Mouse (Mus musculus) thymus, adult 2 months (tissue): ENCODE measurements around the gene Spon1.

Source experiments
- CTCF ChIP-seq: fragments of 200-500 bp; IDR thresholded peaks from 2 replicates; pipeline ENCODE4 v1.5.1; 2012; ENCODE audit warnings: mild to moderate bottlenecking, control low read depth, low read length, moderate library complexity, borderline replicate concordance; ENCODE audit not compliant: control insufficient read depth, poor library complexity, insufficient read depth; ENCODE audit errors: extremely low read depth
- POLR2A ChIP-seq: fragments of 200-500 bp; IDR thresholded peaks from 2 replicates; pipeline ENCODE4 v1.6.1; 2012; ENCODE audit warnings: mild to moderate bottlenecking, low read length, control low read depth, moderate library complexity; ENCODE audit not compliant: control insufficient read depth, poor library complexity, insufficient read depth; ENCODE audit errors: extremely low read depth

- no peak for TF ChIP-seq CTCF
- no peak for TF ChIP-seq POLR2A
Observed at GRCm38 (mm10) chr7:113823026-113823425, 57.2 kb downstream of the Spon1 start.
